Mouse (Mus musculus): Measurements from ENCODE around the gene Dnajc11.
A peak's percentile ranks its signal among the peaks of the same experiment; 100 is the strongest.

Gene Dnajc11

GRCm38 (mm10) chr4:151933505-151934214 lies at the start of gene Dnajc11:
Gene Dnajc11 (plus strand): TSS chr4:151933691.
- DNase-seq (ENCODE audit: low read depth) = peak; percentile 93

GRCm38 (mm10) chr4:151893241-151893640 lies 40.2 kb upstream of the Dnajc11 start:
- peak; percentile 12 for DNase-seq (ENCODE audit: low read depth)

- DNase-seq (ENCODE audit: low read depth) = no peak
These were observed 38.6 kb upstream of the Dnajc11 start for GRCm38 (mm10) chr4:151894926-151895325.

- DNase-seq (ENCODE audit: low read depth) = no peak
These were observed 37.9 kb upstream of the Dnajc11 start for GRCm38 (mm10) chr4:151895624-151896023.

GRCm38 (mm10) chr4:151897069-151897617 lies 36.3 kb upstream of the Dnajc11 start:
- DNase-seq (ENCODE audit: low read depth) = no peak

GRCm38 (mm10) chr4:151898600-151899245 lies 34.8 kb upstream of the Dnajc11 start:
- no peak for DNase-seq (ENCODE audit: low read depth)

- no peak for DNase-seq (ENCODE audit: low read depth)
These were observed 33.6 kb upstream of the Dnajc11 start for GRCm38 (mm10) chr4:151899707-151900384.

- DNase-seq (ENCODE audit: low read depth) = no peak
These were observed 32.8 kb upstream of the Dnajc11 start for GRCm38 (mm10) chr4:151900735-151901134.

- no peak for DNase-seq (ENCODE audit: low read depth)
These were observed 32.1 kb upstream of the Dnajc11 start for GRCm38 (mm10) chr4:151901422-151901821.

- no peak for DNase-seq (ENCODE audit: low read depth)
These were observed 31.3 kb upstream of the Dnajc11 start for GRCm38 (mm10) chr4:151902046-151902688.

GRCm38 (mm10) chr4:151902689-151903241 lies 30.7 kb upstream of the Dnajc11 start:
- DNase-seq (ENCODE audit: low read depth) = peak; percentile 33

- no peak for DNase-seq (ENCODE audit: low read depth)
These were observed 29.4 kb upstream of the Dnajc11 start for GRCm38 (mm10) chr4:151904098-151904497.

GRCm38 (mm10) chr4:151905621-151906020 lies 27.9 kb upstream of the Dnajc11 start:
- DNase-seq (ENCODE audit: low read depth) = no peak

- no peak for DNase-seq (ENCODE audit: low read depth)
These were observed 25.7 kb upstream of the Dnajc11 start for GRCm38 (mm10) chr4:151907577-151908343.

- no peak for DNase-seq (ENCODE audit: low read depth)
These were observed 24.7 kb upstream of the Dnajc11 start for GRCm38 (mm10) chr4:151908809-151909208.

- no peak for DNase-seq (ENCODE audit: low read depth)
These were observed 17.2 kb upstream of the Dnajc11 start for GRCm38 (mm10) chr4:151916271-151916670.

GRCm38 (mm10) chr4:151919135-151919840 lies 14.2 kb upstream of the Dnajc11 start:
- no peak for DNase-seq (ENCODE audit: low read depth)

- DNase-seq (ENCODE audit: low read depth) = peak; percentile 71
These were observed 13.4 kb upstream of the Dnajc11 start for GRCm38 (mm10) chr4:151919900-151920643.

- no peak for DNase-seq (ENCODE audit: low read depth)
These were observed 11.4 kb upstream of the Dnajc11 start for GRCm38 (mm10) chr4:151922124-151922523.

Measured in NIH3T3 (cell line).